Mouse (Mus musculus) liver, adult 2 months (tissue): ENCODE data around the gene Rbfox3.

Experiments used
- CTCF ChIP-seq: fragments of 200-500 bp; IDR thresholded peaks from 2 replicates; pipeline ENCODE4 v1.5.1; 2011; ENCODE audit warnings: low read depth, low read length, control low read depth
- POLR2A ChIP-seq: fragments of 200-500 bp; IDR thresholded peaks from 2 replicates; pipeline ENCODE4 v1.6.1; 2011; ENCODE audit warnings: low read length, control low read depth; ENCODE audit not compliant: insufficient read depth; ENCODE audit errors: extremely low read depth

- no peak for TF ChIP-seq CTCF
- TF ChIP-seq POLR2A, result no peak
These were observed 435.8 kb downstream of the Rbfox3 start for GRCm38 (mm10) chr11:118475496-118476083.
